Mouse (Mus musculus): ENCODE data around the gene Baz2a. TPM values are rescaled to one million over a fixed set of nuclear protein-coding genes. Genes with fewer than 3 reads are reported as not detected.

The Baz2a gene
- total and polyA plus RNA-seq, 3 experiments: 5.4 to 34.0 (median 12.8) TPM

DNA sequence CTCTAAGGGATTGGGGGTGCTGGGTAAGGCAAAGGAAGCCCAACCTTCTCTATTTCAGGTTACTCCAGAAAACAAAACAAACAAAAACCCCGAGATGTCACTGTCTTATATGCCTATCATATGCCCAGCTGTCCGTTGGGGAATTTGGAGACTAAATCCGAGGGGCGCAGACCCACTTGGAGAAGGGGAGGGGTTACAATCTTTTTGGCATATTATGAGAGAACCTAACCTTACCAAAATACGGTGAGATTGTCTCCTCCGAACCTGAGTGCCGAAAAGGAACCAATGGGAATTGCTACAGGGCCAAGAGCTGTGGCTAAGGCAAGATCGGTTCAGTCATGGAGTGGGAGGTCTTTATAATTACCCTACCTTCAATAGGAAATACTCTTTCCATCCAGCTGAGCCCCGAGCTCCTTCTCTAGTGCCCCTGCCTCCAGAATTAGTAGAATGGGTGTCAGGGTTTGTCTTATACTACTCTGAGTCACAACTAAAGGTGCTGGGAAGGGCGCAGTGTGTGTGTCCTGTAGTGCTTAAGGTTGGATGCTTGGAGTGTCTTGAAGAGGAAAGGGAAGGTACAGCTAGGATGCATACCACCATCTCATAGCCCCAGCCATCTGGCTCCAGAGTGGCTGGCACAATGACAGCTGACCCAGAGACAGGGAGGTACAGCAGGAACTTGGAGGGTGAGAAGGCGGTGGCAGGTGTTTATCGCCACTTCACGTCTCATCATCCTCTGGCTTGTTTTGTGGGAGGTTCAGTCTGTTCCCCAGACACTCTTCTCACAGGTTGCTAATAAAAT, 2.3 kb downstream of the Baz2a start:
- Histone ChIP-seq H3K27me3 (replicated peaks) (no peaks in the 10 kb centered on the region), H3K36me3 (replicated peaks in 1 of 2; ENCODE audit: control insufficient read depth in 1 of 2, insufficient read depth in 1 of 2, low read length in 1 of 2) (peaks cover 14 to 17% of the 10 kb centered on the region in 2 experiments), H3K4me2 (ENCODE audit: insufficient read depth, low read depth, poor library complexity, severe bottlenecking) (peak overlapping the region; percentile 63), H3K9me3 (replicated peaks; ENCODE audit: low read length) (no peaks in the 10 kb centered on the region), H3K4me1 (ENCODE audit: control insufficient read depth in 1 of 2, insufficient read depth in 2 of 2) (peaks cover 4 to 56% of the 10 kb centered on the region in 2 experiments; a peak in 3 of 4 replicates), H3K9ac (ENCODE audit: insufficient read depth, low read depth) (peak overlapping the region; percentile 87), H3K27ac (ENCODE audit: insufficient read depth, low read depth) (peak overlapping the region; percentile 63), H3K79me2 (replicated peaks; ENCODE audit: control insufficient read depth, extremely low read depth, insufficient read depth, poor library complexity, severe bottlenecking) (peaks cover 21% of the 10 kb centered on the region), H3K4me3 (replicated peaks in 1 of 3; ENCODE audit: low read depth in 2 of 3, low read length in 2 of 3, poor library complexity in 1 of 3) (peak overlapping the region; percentile 69 to 86 (median 78))
- in situ Hi-C loops (cut with MboI; ENCODE audit: low pct_ligation_motif_present, low pct_unique_long_range_greater_than_20kb, low sequenced_read_pairs): loop anchor here (5.0 to 10.0 kb wide), 2 partner anchors 51 to 99 kb away; partner anchors contain the start of gene Gls2
- DNase-seq (ENCODE audit: extremely low read depth): no peak
- 0 out of 2 replicates have a peak, but pooled peaks have one; percentile 3 for TF ChIP-seq CHD1 (IDR thresholded peaks at IDR 0.05; ENCODE audit: low read depth, low read length)
- no peak for TF ChIP-seq BHLHE40 (IDR thresholded peaks at IDR 0.05; ENCODE audit: low read depth, low read length)
- dilution Hi-C loops (cut with MboI; ENCODE audit: extremely low pct_ligation_motif_present, extremely low pct_unique_long_range_greater_than_20kb, low sequenced_read_pairs): no loop called here

DNA sequence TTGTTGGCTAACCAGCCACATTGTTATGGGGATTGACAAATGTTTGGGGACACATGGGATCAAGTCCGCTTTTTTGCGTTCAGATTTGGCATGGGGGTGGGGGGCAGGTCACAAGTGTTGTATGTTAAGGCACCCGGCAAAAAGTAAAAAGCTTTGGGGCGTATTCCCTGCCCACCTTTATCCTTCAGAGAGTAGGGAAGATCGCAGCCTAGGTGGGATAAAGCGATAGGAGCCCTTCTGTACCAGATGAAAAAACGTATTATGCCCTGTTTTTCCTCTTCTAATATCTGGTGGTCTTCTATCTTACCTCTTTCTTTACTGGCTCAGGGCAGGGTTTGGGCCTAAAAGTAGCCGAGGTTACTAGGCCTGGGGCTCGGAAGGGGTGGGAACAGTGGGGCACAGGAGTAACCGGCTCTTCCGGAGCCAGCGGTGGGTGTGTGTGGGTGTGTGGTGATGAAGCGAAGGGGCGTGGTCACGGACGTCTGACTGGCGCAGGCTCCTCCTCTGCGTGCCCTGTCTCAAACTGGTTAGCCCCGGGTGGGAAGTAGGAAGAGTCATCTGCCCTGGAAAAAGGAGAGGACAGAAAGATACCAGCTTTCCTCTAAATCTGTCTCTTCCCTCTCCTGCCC, 3.1 kb downstream of the Baz2a start:
- Histone ChIP-seq H3K4me3 (replicated peaks in 1 of 3; ENCODE audit: low read depth in 2 of 3, low read length in 2 of 3, poor library complexity in 1 of 3) (peak overlapping the region; percentile 69 to 86 (median 78)), H3K27me3 (replicated peaks) (no peaks in the 10 kb centered on the region), H3K27ac (ENCODE audit: insufficient read depth, low read depth) (peak overlapping the region; percentile 63), H3K36me3 (replicated peaks in 1 of 2; ENCODE audit: control insufficient read depth in 1 of 2, insufficient read depth in 1 of 2, low read length in 1 of 2) (peaks cover 6 to 12% of the 10 kb centered on the region in 2 experiments), H3K9me3 (replicated peaks; ENCODE audit: low read length) (no peaks in the 10 kb centered on the region), H3K79me2 (replicated peaks; ENCODE audit: control insufficient read depth, extremely low read depth, insufficient read depth, poor library complexity, severe bottlenecking) (peaks cover 28% of the 10 kb centered on the region), H3K4me1 (ENCODE audit: control insufficient read depth in 1 of 2, insufficient read depth in 2 of 2) (peaks cover 4 to 51% of the 10 kb centered on the region in 2 experiments; a peak in 3 of 4 replicates), H3K9ac (ENCODE audit: insufficient read depth, low read depth) (peak overlapping the region; percentile 87), H3K4me2 (ENCODE audit: insufficient read depth, low read depth, poor library complexity, severe bottlenecking) (peak overlapping the region; percentile 74)
- peak; percentile 79; the same call in 1 of the 2 replicates for TF ChIP-seq MAZ (IDR thresholded peaks at IDR 0.05; ENCODE audit: low read depth, low read length)
- peak; percentile 24; the same call in 1 of the 2 replicates for TF ChIP-seq NELFE (IDR thresholded peaks at IDR 0.05; ENCODE audit: low read depth, low read length)
- peak; percentile 68 for TF ChIP-seq HCFC1 (IDR thresholded peaks at IDR 0.05; ENCODE audit: low read depth, low read length)
- TF ChIP-seq POLR2AphosphoS2 (IDR thresholded peaks at IDR 0.05; ENCODE audit: low read depth, low read length): no peak
- TF ChIP-seq TBP (conservative IDR thresholded peaks at IDR 0.05; ENCODE audit: low read depth, low read length): 0 out of 2 replicates have a peak, but pooled peaks have one; percentile 29
- TF ChIP-seq RCOR1 (conservative IDR thresholded peaks at IDR 0.05; ENCODE audit: low read depth, low read length): no peak
- no peak for TF ChIP-seq USF1 (IDR thresholded peaks at IDR 0.05; ENCODE audit: low read depth, low read length)
- TF ChIP-seq ETS1 (conservative IDR thresholded peaks at IDR 0.05; ENCODE audit: low read depth, low read length): no peak
- 0 out of 2 replicates have a peak, but pooled peaks have one; percentile 45 for TF ChIP-seq IRF4 (IDR thresholded peaks at IDR 0.05; ENCODE audit: low read depth, low read length)
- peak; percentile 72 for TF ChIP-seq NRF1 (IDR thresholded peaks at IDR 0.05; ENCODE audit: low read depth, low read length)
- TF ChIP-seq UBTF (IDR thresholded peaks at IDR 0.05; ENCODE audit: low read depth, low read length): 0 out of 2 replicates have a peak, but pooled peaks have one; percentile 57
- no peak for TF ChIP-seq MYC (IDR thresholded peaks at IDR 0.05; ENCODE audit: low read depth, low read length)
- TF ChIP-seq POLR2A (IDR thresholded peaks at IDR 0.05; ENCODE audit: low read depth, low read length): peak; percentile 60
- no peak for TF ChIP-seq RAD21 (IDR thresholded peaks at IDR 0.05; ENCODE audit: low read depth, low read length)
- peak; percentile 33; the same call in 1 of the 2 replicates for TF ChIP-seq ZMIZ1 (IDR thresholded peaks at IDR 0.05; ENCODE audit: low read depth, low read length)
- no peak for TF ChIP-seq MAFK (IDR thresholded peaks at IDR 0.05; ENCODE audit: insufficient replicate concordance, low read length)
- TF ChIP-seq ZNF384 (IDR thresholded peaks at IDR 0.05; ENCODE audit: low read depth, low read length): no peak
- TF ChIP-seq TCF12 (IDR thresholded peaks at IDR 0.05; ENCODE audit: low read depth, low read length): peak; percentile 43; the same call in 1 of the 2 replicates
- no peak for TF ChIP-seq ZKSCAN1 (IDR thresholded peaks at IDR 0.05; ENCODE audit: borderline replicate concordance, low read depth, low read length)
- TF ChIP-seq GABPA (IDR thresholded peaks at IDR 0.05; ENCODE audit: insufficient replicate concordance, low read depth, low read length): no peak
- TF ChIP-seq KAT2A (IDR thresholded peaks at IDR 0.05; ENCODE audit: insufficient replicate concordance, low read length): 0 out of 2 replicates have a peak, but pooled peaks have one; percentile 28
- TF ChIP-seq MEF2A (IDR thresholded peaks at IDR 0.05; ENCODE audit: borderline replicate concordance, low read depth, low read length): peak; percentile 45; the same call in 1 of the 2 replicates
- peak; percentile 62 for TF ChIP-seq SIN3A (IDR thresholded peaks at IDR 0.05; ENCODE audit: low read length)
- peak; percentile 84 for TF ChIP-seq ELF1 (IDR thresholded peaks at IDR 0.05; ENCODE audit: low read depth, low read length)
- in situ Hi-C loops (cut with MboI; ENCODE audit: low pct_ligation_motif_present, low pct_unique_long_range_greater_than_20kb, low sequenced_read_pairs): loop anchor here (5.0 to 10.0 kb wide), 2 partner anchors 50 to 98 kb away; partner anchors contain the start of gene Gls2
- DNase-seq (ENCODE audit: extremely low read depth): peak; percentile 95
- dilution Hi-C loops (cut with MboI; ENCODE audit: extremely low pct_ligation_motif_present, extremely low pct_unique_long_range_greater_than_20kb, low sequenced_read_pairs): no loop called here

All from CH12.LX (cell line).